ENCODE assay signal across 8 mouse cellular contexts in genomic region chr16:90142247-90142573, GRCm38 (mm10). TPM values are rescaled to one million over a fixed set of nuclear protein-coding genes. Genes with fewer than 3 reads are reported as not detected.
A peak's percentile ranks its signal among the peaks of the same experiment; 100 is the strongest.
DNase-seq lines count a peak whose midpoint lies in the region; ATAC-seq and TF ChIP-seq lines count a peak whose summit lies in the region.

No protein-coding gene starts in this region.

- 2% methylated on average over 20 of the region's 20 CpGs for WGBS in hindbrain, embryonic 13.5 days
- 2% methylated on average over 20 of the region's 20 CpGs for WGBS in limb, embryonic 14.5 days
- WGBS in neural tube, embryonic 12.5 days: 2% methylated on average over 20 of the region's 20 CpGs

- peak overlapping the region; percentile 90 for H3K9ac ChIP-seq in hindbrain, embryonic 13.5 days
- peak overlapping the region; percentile 66 for H3K9ac ChIP-seq in limb, embryonic 14.5 days (ENCODE audit: low read depth, low read length, severe bottlenecking)
- peak overlapping the region; percentile 82 for H3K9ac ChIP-seq in neural tube, embryonic 12.5 days

- peak overlapping the region; percentile 76 for H3K4me3 ChIP-seq in hindbrain, embryonic 13.5 days
- H3K4me3 ChIP-seq in limb, embryonic 14.5 days (replicated peaks; ENCODE audit: low read length): peak overlapping the region; percentile 72
- peak overlapping the region; percentile 52 for H3K4me3 ChIP-seq in neural tube, embryonic 12.5 days

- H3K4me1 ChIP-seq in hindbrain, embryonic 13.5 days (replicated peaks): peaks cover 44% of the 10 kb centered on the region
- H3K4me1 ChIP-seq in limb, embryonic 14.5 days (ENCODE audit: control insufficient read depth, insufficient read depth, low read length): peaks cover 20% of the 10 kb centered on the region
- peaks cover 33% of the 10 kb centered on the region for H3K4me1 ChIP-seq in neural tube, embryonic 12.5 days

- H3K4me2 ChIP-seq in hindbrain, embryonic 13.5 days: peak overlapping the region; percentile 64
- peak overlapping the region; percentile 98 for H3K4me2 ChIP-seq in limb, embryonic 14.5 days (replicated peaks; ENCODE audit: low read depth, low read length, severe bottlenecking)
- peak overlapping the region; percentile 91 for H3K4me2 ChIP-seq in neural tube, embryonic 12.5 days (replicated peaks)

- no peaks in the 10 kb centered on the region for H3K9me3 ChIP-seq in hindbrain, embryonic 13.5 days
- H3K9me3 ChIP-seq in limb, embryonic 14.5 days (ENCODE audit: control insufficient read depth, low read length): no peaks in the 10 kb centered on the region
- no peaks in the 10 kb centered on the region for H3K9me3 ChIP-seq in neural tube, embryonic 12.5 days

- H3K27ac ChIP-seq in hindbrain, embryonic 13.5 days: peak overlapping the region; percentile 95
- H3K27ac ChIP-seq in limb, embryonic 14.5 days (replicated peaks; ENCODE audit: low read depth, low read length): no peak overlapping the region
- H3K27ac ChIP-seq in neural tube, embryonic 12.5 days: no peak overlapping the region

- TF ChIP-seq POLR2A in limb, embryonic 14.5 days (IDR thresholded peaks at IDR 0.05; ENCODE audit: borderline replicate concordance, extremely low read depth, insufficient read depth, insufficient read length): no peak

- H3K27me3 ChIP-seq in hindbrain, embryonic 13.5 days: no peaks in the 10 kb centered on the region
- no peaks in the 10 kb centered on the region for H3K27me3 ChIP-seq in limb, embryonic 14.5 days (ENCODE audit: control insufficient read depth, insufficient read depth, low read length)
- H3K27me3 ChIP-seq in neural tube, embryonic 12.5 days (replicated peaks): no peaks in the 10 kb centered on the region

- DNase-seq in adrenal gland, adult 8-10 months: peak; percentile 58
- no peak for DNase-seq in adrenal gland, postnatal 10 days
- peak; percentile 41 for DNase-seq in thymus, postnatal 14 days
- no peak for DNase-seq in thymus, postnatal 36 days
- DNase-seq in limb, embryonic 14.5 days (ENCODE audit: low spot score): no peak
- DNase-seq in cerebellum, postnatal 25 days: no peak

- ATAC-seq in hindbrain, embryonic 13.5 days (ENCODE audit: low FRiP score): no peak
- ATAC-seq in limb, embryonic 14.5 days (ENCODE audit: low FRiP score, low read depth): no peak
- no peak for ATAC-seq in neural tube, embryonic 12.5 days (ENCODE audit: low FRiP score, low read depth)

- H3K36me3 ChIP-seq in hindbrain, embryonic 13.5 days: peaks cover 8% of the 10 kb centered on the region
- no peaks in the 10 kb centered on the region for H3K36me3 ChIP-seq in limb, embryonic 14.5 days (ENCODE audit: control insufficient read depth, insufficient read depth, low read length)
- peaks cover 4% of the 10 kb centered on the region; the same call in 1 of the 2 replicates for H3K36me3 ChIP-seq in neural tube, embryonic 12.5 days

RNA-seq across cellular contexts. Expression of gene Tiam1, which starts 1.4 kb away (rescaled TPM):
- total RNA-seq in adrenal gland, adult 8-10 months (2022): 100 to 1,000 TPM in 1 of 4 experiments, 10 to 100 TPM in 3; 69.6 to 107 (median 85.5) TPM
- 10 to 100 TPM; 47.3 to 50.3 TPM for total RNA-seq in adrenal gland, postnatal 10 days (2021)
- 27.4 and 29.0 TPM in 2 replicates for polyA plus RNA-seq in hindbrain, embryonic 13.5 days (2015; fragmentation: Nextera tagmentation; extraction: Ambion mirVana)
- polyA plus RNA-seq in limb, embryonic 14.5 days (2012; rRNA removed): 19.1 and 22.4 TPM in 2 replicates
- polyA plus RNA-seq in limb, embryonic 14.5 days (2014; fragmentation: Nextera tagmentation; extraction: Ambion mirVana): 54.9 and 57.2 TPM in 2 replicates
- polyA plus RNA-seq in neural tube, embryonic 12.5 days (2016; fragmentation: Nextera tagmentation; extraction: Ambion mirVana): 15.7 and 22.2 TPM in 2 replicates

Comparison
In these comparisons a context has a peak if more than half of its experiments do, and no peak if none do; other contexts are left out.
1. DNase-seq: peak in adrenal gland, adult 8-10 months (single experiment) and thymus, postnatal 14 days (single experiment); none in adrenal gland, postnatal 10 days (single experiment), thymus, postnatal 36 days (0 of 2), limb, embryonic 14.5 days (single experiment) and cerebellum, postnatal 25 days (0 of 2).
2. Peak in every context shown above with its lines, with median percentiles within 50 percentile points of each other: H3K4me2 ChIP-seq, H3K4me3 ChIP-seq and H3K9ac ChIP-seq.